Mouse (Mus musculus) G1E-ER4 (cell line): ENCODE results near the gene Nus1. TPM values are rescaled to one million over a fixed set of nuclear protein-coding genes. Genes with fewer than 3 reads are reported as not detected.

Source experiments
- GATA1 ChIP-seq: IDR thresholded peaks from one replicate; pipeline ENCODE4 v1.8.0; 2012; ENCODE audit warnings: low read length, inconsistent platforms
- polyA plus RNA-seq: library from polyadenylated mRNA; stranded (reverse); fragments of >175 nt; gene quantifications from 2 replicates; pipeline ENCODE4 v1.2.3, GENCODE M21; 2012

Nus1 gene
- polyA plus RNA-seq, 1 experiment = 13.2 TPM

DNA sequence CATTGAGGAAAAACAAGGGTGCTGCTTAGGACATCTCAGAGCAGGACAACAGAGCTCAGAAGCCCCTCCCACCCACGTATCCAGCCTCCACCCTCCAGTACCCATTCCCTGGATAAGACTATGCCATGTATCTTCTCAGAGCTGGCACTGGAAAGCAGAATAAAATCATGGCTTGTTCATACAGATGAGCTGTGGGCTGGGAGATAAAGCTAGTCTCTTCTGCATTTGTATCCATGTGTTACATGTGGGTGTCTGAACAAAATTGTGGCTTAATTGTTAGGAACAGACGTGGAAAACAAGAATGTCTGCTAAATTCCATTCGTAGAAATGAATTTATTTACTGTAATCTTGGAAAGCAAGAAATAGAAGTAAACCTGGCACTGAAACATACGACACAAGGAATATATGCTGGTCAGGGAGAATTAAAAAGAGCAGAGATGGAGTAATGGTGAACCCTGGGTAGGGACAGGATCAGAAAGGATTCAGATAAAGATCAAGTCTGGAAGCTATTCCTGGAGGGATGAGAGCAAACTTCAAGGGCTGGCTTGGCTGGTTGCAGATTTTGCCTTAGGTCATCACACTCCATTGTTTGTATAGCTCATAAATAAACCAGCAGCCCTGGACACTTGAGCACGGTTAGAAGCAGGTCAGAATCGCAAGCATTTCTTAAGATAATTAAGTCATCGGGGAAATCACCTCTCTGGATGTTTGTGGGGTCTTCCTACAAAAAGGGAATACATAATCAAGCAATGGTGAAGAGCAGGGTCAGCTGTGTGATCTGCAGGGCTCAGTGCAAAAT lies 46.8 kb downstream of the Nus1 start:
- TF ChIP-seq GATA1 = no peak

- TF ChIP-seq GATA1 = no peak
Measured at GRCm38 (mm10) chr10:52471520-52471919, 54.2 kb downstream of the Nus1 start.

Other genes with a start within 250 kb of the Nus1 start
- not detected in 2 replicates for gene Ros1, start 222.3 kb upstream of the Nus1 start, polyA plus RNA-seq
- not detected in 2 replicates for gene Dcbld1, start 183.9 kb upstream of the Nus1 start, polyA plus RNA-seq
- gene Gm26741, start 58.8 kb upstream of the Nus1 start, polyA plus RNA-seq = not detected in 2 replicates
- gene Gopc, start 35.4 kb upstream of the Nus1 start, polyA plus RNA-seq = 1.5 and 1.6 TPM in 2 replicates
- not detected in 2 replicates for gene Nepn, start 28.6 kb upstream of the Nus1 start, polyA plus RNA-seq